Mouse (Mus musculus) cerebellum, adult 8-10 months (tissue): ENCODE results near the gene Efcc1.

Source experiments
- DNase-seq: peaks from one replicate; pipeline ENCODE4 v3.0.0; 2022

The Efcc1 gene

GRCm38 (mm10) chr6:87779174-87780165 is 48.8 kb downstream of the Efcc1 start:
- DNase-seq = no peak

- no peak for DNase-seq
These were observed 50.1 kb downstream of the Efcc1 start for GRCm38 (mm10) chr6:87780546-87781301.

GRCm38 (mm10) chr6:87784033-87784432 is 53.4 kb downstream of the Efcc1 start:
- no peak for DNase-seq

GRCm38 (mm10) chr6:87786621-87787020 is 56.0 kb downstream of the Efcc1 start:
- DNase-seq = no peak

- DNase-seq = no peak
These were observed 56.6 kb downstream of the Efcc1 start for GRCm38 (mm10) chr6:87787108-87787890.

- DNase-seq = no peak
These were observed 57.7 kb downstream of the Efcc1 start for GRCm38 (mm10) chr6:87788266-87788895.

GRCm38 (mm10) chr6:87788896-87789587 is 58.4 kb downstream of the Efcc1 start:
- no peak for DNase-seq

GRCm38 (mm10) chr6:87789791-87790190 is 59.1 kb downstream of the Efcc1 start:
- no peak for DNase-seq

- DNase-seq = no peak
These were observed 60.3 kb downstream of the Efcc1 start for GRCm38 (mm10) chr6:87790779-87791480.

GRCm38 (mm10) chr6:87791826-87792225 is 61.2 kb downstream of the Efcc1 start:
- no peak for DNase-seq

- peak; percentile 79 for DNase-seq
These were observed 63.3 kb downstream of the Efcc1 start for GRCm38 (mm10) chr6:87793821-87794510.

GRCm38 (mm10) chr6:87795385-87796150 is 64.9 kb downstream of the Efcc1 start:
- DNase-seq = peak; percentile 59

- no peak for DNase-seq
These were observed 65.7 kb downstream of the Efcc1 start for GRCm38 (mm10) chr6:87796251-87796880.

GRCm38 (mm10) chr6:87797321-87797720 is 66.7 kb downstream of the Efcc1 start:
- DNase-seq = no peak

GRCm38 (mm10) chr6:87799576-87799975 is 68.9 kb downstream of the Efcc1 start:
- DNase-seq = no peak

GRCm38 (mm10) chr6:87802462-87802861 is 71.8 kb downstream of the Efcc1 start:
- DNase-seq = no peak

GRCm38 (mm10) chr6:87804036-87804435 is 73.4 kb downstream of the Efcc1 start:
- DNase-seq = no peak

GRCm38 (mm10) chr6:87804886-87805285 is 74.2 kb downstream of the Efcc1 start:
- no peak for DNase-seq

- no peak for DNase-seq
These were observed 74.8 kb downstream of the Efcc1 start for GRCm38 (mm10) chr6:87805448-87805847.
